Mouse (Mus musculus): ENCODE data around the gene Bola2.
"Not testable (repeated sequence)": the region's sequence is repeated elsewhere in the genome, so short reads cannot be mapped to it uniquely, and the experiment has no call there.

Gene Bola2

DNA sequence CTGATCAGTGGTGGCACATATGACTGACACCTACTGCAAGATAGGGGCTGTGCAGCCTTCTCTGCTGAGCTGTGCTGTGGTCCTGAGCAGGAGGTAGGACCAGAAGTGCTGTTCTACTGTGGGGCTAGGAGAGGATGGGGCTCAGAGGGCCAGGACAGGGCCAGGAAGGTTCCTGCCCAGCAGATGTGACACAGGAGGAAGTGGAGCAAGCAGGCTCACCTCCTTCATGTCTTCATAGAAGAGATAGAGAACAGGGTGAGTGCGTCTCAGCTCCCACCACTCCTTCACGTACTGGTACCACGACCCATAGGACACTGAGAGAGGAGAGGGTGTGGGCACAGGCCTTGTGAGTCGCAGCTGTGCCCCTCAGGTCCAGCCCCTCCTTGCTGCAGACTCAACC is 7.0 kb upstream of the Bola2 start:
- intact Hi-C loops (cut with DNase I): not testable (repeated sequence)

DNA sequence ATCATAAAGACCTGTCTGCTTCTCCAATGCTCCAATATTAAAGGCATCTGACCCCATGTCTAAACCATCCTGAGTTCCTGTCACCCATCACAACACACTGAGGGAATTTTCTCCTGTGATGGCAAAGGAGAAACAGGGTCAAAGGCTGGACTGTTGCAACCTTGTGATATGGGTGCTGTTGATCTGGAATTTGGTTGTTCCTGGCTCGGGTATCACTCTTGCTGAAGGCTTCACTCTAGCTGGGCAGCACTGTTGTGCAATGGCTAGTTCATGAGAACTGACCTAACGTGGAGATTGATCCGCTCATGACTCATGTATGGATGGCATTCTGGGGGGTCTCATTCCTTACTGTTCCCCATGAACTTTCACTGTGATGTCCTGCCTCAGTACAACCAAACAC is 6.2 kb upstream of the Bola2 start:
- intact Hi-C loops (cut with DNase I): no loop called here

DNA sequence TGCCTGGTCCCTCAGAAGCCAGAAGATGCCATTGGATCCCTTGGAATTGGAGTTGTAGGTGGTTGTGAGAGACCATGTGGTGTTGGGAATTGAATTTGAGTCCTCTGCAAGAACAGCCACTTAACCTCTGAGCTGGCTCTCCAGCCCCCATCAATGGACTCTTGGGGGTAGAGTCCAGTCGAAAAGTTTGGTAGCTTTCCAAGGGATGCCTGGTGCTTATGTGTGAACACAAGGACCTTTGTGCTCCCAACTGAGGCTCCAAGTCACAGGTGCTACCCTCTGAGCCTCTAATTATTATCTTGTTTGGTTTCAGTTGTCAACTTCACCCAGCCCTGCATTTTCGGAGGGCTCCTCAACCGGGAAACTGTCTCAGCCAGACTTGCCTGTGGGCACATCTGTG is 4.5 kb upstream of the Bola2 start:
- intact Hi-C loops (cut with DNase I): no loop called here

DNA sequence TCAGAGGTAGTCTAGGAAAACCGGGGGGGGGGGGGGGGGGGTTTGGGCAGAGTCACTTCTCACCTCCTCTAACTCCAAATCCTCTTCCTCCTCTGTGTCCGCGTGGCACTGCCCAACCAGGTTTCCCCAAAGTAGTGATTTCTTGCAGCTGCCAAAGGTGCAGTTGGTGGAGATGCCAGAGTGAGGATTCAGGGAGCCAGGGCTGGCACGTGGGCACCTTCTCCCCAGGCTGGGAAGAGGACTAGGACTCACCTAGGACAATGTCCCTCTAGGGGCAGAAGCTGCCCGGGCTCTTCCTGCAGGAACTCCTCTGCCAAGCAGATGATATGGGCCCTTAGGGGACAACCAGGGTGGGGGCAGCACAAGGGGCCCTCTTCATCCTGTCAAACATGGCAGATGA is 3.5 kb upstream of the Bola2 start:
- intact Hi-C loops (cut with DNase I): loop anchor here (1.0 to 2.0 kb wide), 2 partner anchors 15 to 46 kb away; partner anchors contain the start of gene Sult1a1

DNA sequence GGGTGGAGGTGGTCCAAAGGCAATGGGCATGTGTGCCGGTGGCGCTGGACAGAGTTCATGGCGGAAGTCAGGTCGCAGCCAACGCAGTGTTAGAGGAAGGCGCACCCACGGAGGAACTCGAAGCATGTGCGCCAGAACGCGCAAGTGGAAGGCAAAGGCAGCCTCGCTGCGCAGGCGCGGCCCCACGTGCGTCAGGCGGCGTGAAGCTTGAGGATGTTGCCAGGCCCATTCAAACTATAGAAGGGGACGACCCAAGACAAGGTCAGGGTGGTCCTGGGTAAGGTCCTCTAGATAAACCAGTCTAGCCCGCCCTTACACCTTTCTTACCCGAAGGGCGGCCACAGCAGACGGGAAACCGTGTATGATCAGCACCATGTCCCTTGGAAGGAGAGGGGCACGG is 2.8 kb upstream of the Bola2 start:
- intact Hi-C loops (cut with DNase I): loop anchor here (1.0 to 2.0 kb wide), 2 partner anchors 16 to 47 kb away; partner anchors contain the start of gene Sult1a1

DNA sequence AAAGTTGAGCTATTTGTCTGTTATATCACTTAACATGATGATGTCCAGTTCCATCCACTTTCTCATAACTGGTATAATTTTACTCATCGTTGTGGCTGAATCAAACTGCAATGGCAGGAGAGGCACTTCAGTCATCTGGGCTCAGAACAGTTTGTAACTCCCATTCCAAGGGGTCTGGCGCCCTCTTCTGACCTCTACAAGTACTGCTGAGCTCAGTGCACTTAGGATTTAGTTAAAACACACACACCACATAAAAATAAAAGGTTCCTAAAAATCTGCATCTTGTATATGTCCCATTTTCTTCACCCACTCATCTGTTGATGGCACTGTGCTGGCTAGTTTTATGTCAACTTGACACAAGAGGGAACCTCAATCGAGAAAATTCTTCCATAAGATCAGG is 1.9 kb upstream of the Bola2 start:
- intact Hi-C loops (cut with DNase I): loop anchor here (2.0 kb wide), 1 partner anchor 16 kb away; the partner anchor contains the start of gene Sult1a1

DNA sequence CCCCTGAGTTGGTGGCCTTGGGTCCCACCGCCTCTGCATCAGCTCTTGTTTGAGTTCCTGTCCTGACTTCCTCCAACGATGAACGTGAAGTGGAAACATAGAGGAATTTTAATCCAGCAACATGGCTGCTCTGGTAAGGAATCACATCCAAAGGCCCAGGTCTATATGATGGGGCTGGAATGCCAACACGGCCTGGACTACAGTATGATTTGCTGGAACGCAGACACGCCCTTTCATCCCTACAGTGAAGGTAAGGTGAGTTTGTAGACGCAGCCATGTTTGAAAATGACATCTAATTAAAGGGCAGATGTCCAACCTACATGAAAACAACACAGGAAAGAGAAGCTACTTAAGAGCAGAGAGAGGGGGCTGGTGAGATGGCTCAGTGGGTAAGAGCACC is 1.4 kb upstream of the Bola2 start:
- intact Hi-C loops (cut with DNase I): loop anchor here (2.0 kb wide), 1 partner anchor 17 kb away; the partner anchor contains the start of gene Sult1a1

DNA sequence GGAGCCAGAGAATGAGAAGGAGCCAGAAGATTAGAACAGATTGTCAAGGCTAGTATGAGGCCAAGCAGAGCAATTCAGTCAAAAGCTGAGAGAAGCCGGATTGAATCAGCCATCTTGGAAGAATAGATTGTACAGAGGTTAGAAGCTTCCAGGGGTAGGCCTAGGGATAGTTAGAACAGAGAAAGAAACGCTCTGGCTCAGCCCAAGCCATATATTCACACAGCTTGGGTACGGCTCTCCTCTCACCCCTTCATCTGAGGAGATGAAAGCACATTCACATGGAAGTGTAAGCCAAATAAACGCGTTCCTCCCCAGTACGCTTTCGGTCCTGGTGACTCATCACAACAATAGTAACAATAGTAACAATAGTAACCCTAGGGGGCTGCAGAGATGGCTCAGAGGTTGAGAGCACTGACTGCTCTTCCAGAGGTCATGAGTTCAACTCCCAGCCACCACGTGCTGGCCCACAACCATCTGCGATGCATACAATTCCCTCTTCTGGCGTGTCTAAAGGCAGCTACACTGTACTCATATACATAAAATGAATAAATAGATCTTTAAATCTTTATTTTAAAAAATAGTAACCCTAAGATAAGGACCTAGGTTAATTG is 655 bp upstream of the Bola2 start:
- intact Hi-C loops (cut with DNase I): loop anchor here (5.0 kb wide), 1 partner anchor 112 kb away; the partner anchor contains the start of gene Apobr

DNA sequence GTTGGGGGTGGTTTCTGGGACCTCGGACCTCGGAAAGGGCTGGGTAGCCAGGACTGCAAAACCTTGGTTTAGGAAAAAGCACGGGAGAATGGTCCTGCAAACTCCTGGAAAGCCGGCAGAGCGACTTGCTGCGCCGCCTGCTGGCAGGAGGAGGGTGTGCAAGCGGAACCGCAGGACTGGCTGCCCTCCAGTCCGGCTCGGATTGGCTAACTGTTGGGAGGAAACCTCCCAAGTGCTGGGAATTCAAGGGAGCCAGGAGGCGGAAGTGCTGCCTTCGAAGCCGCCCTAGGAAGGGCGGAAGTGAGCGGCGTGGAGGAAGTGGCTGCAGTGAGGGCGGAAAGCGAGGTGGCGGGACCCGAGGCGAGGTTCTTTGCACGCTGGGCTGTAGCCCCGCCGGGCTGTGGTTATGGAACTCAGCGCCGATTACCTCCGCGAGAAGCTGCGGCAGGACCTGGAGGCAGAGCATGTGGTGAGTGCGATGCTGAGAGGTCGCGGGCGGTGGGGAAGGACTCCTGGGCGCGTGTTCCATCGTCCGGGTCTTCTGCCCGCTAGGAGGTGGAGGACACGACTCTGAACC is 518 bp downstream of the Bola2 start, which contains the start of gene Slx1b:
Gene Slx1b, minus strand, starts transcription at position 154 of the 577 bp plus-strand sequence.
- intact Hi-C loops (cut with DNase I): loop anchor here (5.0 kb wide), 1 partner anchor 113 kb away; the partner anchor contains the start of gene Apobr

DNA sequence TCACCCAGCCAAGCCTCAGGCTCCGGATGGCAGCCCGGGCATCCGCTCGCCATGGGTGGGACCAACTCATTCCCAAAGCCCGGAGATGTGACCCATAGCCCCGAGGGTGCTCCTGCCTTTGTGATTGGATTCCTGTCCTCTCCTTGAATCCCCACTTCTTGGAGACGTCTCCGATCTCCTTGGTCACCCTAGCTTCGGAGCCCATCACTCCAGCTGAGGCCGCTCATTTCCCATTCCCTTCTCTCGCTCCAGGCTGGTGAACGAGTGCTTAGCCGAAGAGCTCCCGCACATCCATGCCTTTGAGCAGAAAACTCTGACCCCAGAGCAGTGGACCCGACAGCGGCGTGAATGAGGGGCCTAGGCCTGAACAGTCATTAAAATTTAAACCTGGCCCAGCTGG is 1.1 kb downstream of the Bola2 start:
- intact Hi-C loops (cut with DNase I): loop anchor here (5.0 kb wide), 1 partner anchor 114 kb away; the partner anchor contains the start of gene Apobr

DNA sequence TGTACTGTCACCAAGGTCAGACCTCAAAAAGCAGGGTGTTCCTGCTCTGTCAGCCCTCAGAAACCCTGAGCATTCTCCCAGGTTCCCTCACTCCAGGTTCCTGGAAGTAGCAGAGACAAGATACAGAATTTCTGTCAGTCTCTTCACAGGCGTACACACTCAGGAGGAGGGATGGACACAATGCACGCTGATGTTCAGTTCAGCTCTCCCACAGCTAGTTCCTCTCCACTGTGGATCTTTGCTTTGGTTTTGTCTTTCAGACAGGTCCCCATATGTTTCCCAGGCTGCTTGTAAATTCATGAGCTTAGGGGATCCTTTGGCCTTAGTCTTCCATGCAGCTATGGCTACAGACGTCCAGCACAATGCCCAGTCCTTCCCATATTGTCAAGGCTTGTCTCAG is 1.7 kb downstream of the Bola2 start:
- intact Hi-C loops (cut with DNase I): loop anchor here (5.0 kb wide), 1 partner anchor 115 kb away; the partner anchor contains the start of gene Apobr

DNA sequence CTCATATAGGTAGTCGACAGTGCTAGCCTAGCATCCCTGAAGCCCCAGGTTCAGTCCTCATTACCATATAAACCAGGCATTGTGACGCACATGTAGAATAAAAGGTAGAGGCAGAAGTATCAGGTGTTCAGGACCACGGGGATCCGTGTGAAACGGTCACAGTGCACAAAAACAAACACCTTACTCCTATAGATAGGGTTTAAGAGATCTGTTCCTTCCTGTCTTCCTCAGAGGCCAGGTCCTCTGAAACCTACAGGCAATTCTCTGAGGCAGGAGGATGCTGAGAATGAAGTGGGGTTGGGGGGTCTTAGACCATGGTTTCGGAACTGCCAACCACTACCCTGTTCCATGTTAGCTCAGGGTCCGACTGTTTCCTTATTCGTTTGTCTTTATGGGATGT is 2.6 kb downstream of the Bola2 start:
- intact Hi-C loops (cut with DNase I): loop anchor here (5.0 kb wide), 1 partner anchor 116 kb away; the partner anchor contains the start of gene Apobr

DNA sequence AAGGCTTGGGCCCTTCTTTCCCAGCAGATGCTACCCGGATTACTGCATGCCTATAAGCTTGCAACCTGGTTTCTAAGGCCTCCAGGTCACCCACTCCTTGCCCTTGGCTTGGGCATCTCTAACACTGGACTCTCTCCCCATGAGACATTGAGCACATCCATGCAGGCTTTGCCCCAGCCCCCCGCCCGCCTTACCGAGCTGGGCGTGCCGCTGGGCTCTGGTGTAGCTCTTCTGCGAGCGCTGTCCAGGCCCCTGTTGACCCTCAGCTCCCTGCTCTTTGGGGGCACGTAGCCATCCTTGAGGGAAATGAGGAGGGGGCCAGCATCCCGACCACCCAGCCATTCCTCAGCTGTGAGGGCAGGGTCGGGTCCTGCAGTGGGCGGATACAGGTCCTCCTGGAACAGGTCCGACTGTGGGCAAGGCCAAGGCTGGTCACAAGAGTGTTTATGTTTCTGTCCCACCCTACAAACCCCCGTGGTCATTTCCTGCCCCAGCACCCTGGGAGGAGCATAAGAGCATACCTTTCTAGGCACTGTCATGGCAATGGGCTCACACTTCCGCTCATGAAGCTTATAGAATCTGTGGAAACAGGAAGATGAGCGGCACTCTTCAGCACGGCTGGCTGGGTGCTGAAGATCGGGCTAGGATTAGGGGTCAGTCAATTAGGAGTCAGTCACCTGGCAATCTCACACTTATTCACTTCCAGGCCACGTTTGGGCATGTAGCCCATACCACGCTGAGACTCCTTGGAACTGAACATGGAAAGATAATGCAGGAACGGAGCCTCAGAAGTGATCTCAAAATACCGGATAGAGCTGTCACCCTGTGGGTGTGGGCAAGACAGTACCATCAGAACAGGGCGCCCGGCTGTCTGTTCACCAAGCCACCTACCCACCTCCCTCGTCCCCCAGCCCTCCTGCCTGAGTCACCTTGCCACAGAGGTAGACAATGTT is 5.1 kb downstream of the Bola2 start:
- intact Hi-C loops (cut with DNase I): no loop called here

DNA sequence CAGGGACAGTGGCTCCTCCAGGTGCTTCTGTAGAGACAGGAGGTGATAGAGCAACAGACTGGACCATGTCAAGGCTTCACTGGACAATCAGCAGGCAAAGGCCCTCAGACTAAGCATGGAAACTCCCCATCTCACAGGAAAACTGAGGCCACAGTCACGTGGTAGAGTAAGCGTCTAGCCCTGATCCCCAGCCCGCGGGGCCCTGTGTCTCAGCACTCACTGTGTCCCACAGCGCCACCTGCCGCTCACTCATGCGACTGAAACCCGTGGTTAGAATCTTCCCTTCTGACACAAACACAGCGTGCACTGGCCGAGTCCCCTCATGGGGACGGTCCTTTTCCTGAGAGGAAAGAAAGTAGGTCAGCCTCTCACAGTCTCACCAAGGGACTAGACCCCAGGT is 5.9 kb downstream of the Bola2 start:
- intact Hi-C loops (cut with DNase I): no loop called here

DNA sequence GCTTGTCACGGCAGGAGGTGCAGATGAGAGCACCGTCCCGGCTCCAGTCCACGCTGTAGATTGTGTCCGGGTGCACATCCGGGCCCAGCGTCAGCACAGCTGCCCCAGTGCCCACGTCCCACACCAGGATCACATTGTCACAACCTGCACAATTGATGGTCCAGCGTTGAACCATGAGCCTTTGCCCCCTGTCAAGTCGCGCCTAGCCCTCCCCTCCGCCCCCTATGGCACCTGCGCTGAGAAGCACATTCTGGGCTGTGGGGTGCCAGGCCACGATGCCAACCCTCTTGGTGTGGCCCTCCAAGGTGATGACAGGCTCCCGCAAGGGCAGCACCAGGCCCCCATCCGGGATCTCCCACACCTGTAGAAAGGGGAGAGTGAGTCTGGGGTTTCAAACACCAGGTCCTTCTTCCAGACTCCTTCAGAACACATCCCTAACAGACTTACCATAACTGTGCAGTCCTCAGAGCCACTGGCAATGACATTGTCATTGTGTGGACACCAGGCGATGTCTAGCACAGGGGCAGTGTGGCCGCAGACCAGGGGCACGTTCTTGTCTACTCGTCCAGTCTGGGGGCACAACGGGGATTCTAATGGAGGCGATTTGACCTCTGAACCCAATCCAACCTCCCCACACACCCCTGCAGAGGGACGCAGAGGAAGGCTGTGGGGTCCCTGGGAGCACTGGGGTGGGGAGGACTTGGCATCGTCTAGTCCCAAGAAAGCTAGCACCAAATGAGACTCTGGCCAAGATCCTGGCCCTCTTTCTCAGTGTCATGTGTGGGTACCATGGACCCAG is 6.6 kb downstream of the Bola2 start:
- intact Hi-C loops (cut with DNase I): no loop called here

DNA sequence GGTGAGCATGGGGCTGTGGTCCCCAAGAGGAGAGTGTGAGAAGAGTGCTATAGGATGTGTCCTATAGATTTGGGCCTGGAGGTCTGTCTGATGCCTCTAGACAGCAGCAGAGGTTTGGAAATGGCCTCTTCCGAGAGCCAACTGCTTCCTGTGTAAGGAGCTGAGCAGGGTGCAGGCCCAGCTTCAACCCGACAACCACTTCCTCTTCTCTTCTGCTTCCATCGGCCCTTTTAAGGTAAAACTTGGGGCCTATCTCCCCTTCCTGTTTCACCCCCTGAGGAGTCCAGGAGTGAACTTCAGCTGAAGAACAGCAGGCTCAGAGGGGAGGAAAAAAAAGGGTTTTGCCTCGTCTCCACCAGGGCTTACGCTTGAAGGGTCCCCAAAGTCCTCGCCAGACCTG is 7.2 kb downstream of the Bola2 start:
- intact Hi-C loops (cut with DNase I): no loop called here

DNA sequence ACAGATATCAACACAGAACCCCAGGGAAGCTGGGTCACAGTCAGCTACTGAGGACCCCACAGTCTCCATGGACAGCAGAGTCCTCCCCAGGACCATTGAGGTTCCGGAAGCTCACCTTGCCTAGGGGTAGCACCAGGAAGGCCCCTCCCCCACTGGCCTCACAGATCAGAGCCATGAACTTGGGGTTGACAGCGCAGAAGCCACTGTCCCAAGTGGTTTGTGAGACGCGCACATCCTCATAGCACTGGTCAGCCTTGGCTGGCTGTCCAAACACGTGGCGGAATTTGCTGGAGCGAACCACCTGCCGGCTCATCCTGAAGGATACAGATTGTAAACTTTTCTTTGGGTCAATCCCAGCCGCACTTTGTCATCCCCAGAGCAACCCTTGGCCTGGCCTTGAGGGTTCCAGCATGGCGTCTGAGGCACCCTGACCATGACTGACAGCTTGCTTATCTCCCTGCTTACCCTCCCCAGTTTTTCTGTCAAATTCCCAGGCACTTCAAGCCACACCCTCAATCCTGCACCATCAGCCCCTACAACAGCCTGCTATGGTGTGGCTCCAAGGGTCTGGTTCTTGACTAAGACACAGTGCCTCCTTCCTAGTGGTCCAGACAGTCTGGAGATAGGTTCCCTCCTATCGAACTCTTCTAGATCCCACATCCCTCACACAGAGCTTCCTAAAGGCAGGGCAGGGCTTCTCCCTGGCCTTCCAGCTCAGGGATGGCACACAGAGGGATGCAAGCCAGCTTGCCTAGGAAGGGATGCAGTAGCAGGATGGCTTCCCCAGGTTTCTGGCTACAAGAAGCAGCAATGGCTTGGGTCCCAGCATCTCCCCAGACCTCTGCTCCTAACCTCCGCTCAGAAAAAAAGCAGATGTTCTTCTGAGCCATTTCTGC is 7.9 kb downstream of the Bola2 start:
- intact Hi-C loops (cut with DNase I): no loop called here

DNA sequence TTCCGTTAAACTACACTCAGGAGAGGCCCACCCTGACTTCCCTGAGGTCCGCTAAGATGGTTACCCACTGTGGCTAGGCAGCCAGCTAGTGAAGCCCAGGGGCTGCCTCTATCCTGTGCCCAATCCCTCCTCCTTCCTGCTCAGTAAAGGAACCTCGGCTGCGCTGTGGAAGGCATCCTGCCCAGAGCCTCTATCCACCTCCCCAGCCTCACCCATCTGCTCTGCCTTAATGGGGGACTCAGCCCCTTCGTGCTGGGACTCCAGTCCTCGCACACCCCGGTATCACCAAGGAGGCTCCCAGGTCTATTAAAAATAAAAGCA is 8.5 kb downstream of the Bola2 start:
- intact Hi-C loops (cut with DNase I): no loop called here

DNA sequence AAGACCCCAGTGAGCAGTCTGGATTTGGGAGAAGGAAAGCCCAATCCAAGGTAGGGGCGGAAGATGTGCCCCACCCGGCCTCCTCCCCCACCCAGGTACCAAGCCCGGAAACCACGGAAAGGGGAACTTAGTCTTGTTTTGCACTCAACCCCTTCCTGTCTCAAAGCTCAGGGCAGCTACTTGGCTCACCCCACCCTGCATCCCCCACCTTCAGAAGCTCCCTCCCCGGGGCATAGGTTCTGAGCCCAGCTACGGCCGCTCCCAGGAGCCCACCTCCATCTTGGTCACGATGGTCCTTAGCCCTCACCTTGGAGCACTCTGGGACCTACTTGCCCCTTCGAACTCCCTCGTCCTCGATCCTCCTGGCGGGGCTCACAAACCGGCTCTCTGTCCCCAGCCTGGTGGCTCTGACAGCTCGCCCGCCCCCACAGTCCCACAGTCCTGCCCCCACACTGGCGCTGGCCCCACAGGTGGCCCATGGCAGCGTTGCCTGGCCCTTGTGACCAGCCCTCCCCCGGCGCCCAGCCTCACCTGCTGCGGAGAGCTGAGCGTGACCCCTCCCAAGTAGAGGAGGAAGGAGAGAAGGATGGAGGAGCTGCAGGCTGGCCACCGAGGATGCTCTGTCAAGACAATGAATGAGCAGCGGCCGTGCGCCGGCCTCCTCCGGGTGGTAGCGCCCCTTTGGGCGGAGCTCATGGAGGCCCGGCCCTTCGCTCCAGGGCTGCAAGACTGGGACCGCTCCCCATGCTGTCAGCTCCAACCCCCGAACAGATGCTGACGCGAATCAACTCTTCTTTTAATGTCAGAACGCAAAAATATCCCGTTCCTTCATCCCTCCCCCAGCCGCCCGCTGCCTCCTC is 9.2 kb downstream of the Bola2 start:
- intact Hi-C loops (cut with DNase I): no loop called here

All from adrenal gland (tissue).